Mouse (Mus musculus) lung, embryonic 16.5 days (tissue): ENCODE measurements around the gene Pfpl. TPM values are rescaled to one million over a fixed set of nuclear protein-coding genes. Genes with fewer than 3 reads are reported as not detected.

Experiments used
- ATAC-seq: fragments of 200-750 bp; cut with Nextera tagmentation; 2 replicates; pipeline ENCODE4 v1.8.0; 2017; ENCODE audit warnings: low read depth, mild to moderate bottlenecking, moderate library complexity
- H3K27ac ChIP-seq: fragments of 300-500 bp; sonication (generic); 2 replicates; pipeline ENCODE4 v1.5.1; 2014; ENCODE audit warnings: mild to moderate bottlenecking, control low read depth, low read length
- H3K27me3 ChIP-seq: fragments of 300-500 bp; sonication (generic); 2 replicates; pipeline ENCODE4 v1.6.1; 2014; ENCODE audit warnings: low read depth, low read length, mixed read lengths; ENCODE audit not compliant: control insufficient read depth, insufficient read depth
- H3K36me3 ChIP-seq: fragments of 300-500 bp; sonication (generic); 2 replicates; pipeline ENCODE4 v1.6.1; 2014; ENCODE audit warnings: low read length; ENCODE audit not compliant: control insufficient read depth, insufficient read depth
- H3K4me1 ChIP-seq: fragments of 300-500 bp; sonication (generic); replicated peaks from 2 replicates; pipeline ENCODE4 v1.6.1; 2014; ENCODE audit warnings: low read length, mixed read lengths; ENCODE audit not compliant: control insufficient read depth, insufficient read depth
- H3K4me2 ChIP-seq: fragments of 300-500 bp; sonication (generic); 2 replicates; pipeline ENCODE4 v1.6.1; 2014; ENCODE audit warnings: low read depth, low read length, control low read depth
- H3K4me3 ChIP-seq: fragments of 300-500 bp; sonication (generic); 2 replicates; pipeline ENCODE4 v1.5.1; 2014; ENCODE audit warnings: mild to moderate bottlenecking, low read length, control low read depth
- H3K9ac ChIP-seq: fragments of 300-500 bp; sonication (generic); 2 replicates; pipeline ENCODE4 v1.6.1; 2014; ENCODE audit warnings: low read length, control low read depth
- H3K9me3 ChIP-seq: fragments of 300-500 bp; sonication (generic); 2 replicates; pipeline ENCODE4 v1.6.1; 2016; ENCODE audit warnings: low read length; ENCODE audit not compliant: control insufficient read depth
- WGBS: fragments of 180-500 bp; shearing (Covaris S2); extraction: QIAGEN DNeasy Blood & Tissue Kit; methylation state at CpG from one replicate; pipeline ENCODE4 v1.1.7; 2014; 5-methylcytosine and 5-hydroxymethylcytosine counted together
- polyA plus RNA-seq: library from polyadenylated mRNA; unstranded; fragments of >200 nt; fragmentation: Nextera tagmentation; extraction: Ambion mirVana; gene quantifications from 2 replicates; pipeline ENCODE4 v1.2.1, GENCODE M21; 2015

The Pfpl gene
- polyA plus RNA-seq, 1 experiment from 2014 or later: not detected

GRCm38 (mm10) chr19:12435750-12436524 lies 8.2 kb downstream of the Pfpl start:
- Histone ChIP-seq H3K27ac (0 out of 2 replicates have a peak overlapping the region, but pooled peaks have one; percentile 5), H3K4me3 (no peak overlapping the region), H3K4me1 (no peaks in the 10 kb centered on the region), H3K9me3 (no peaks in the 10 kb centered on the region), H3K36me3 (no peaks in the 10 kb centered on the region), H3K9ac (no peak overlapping the region), H3K4me2 (no peak overlapping the region), H3K27me3 (no peaks in the 10 kb centered on the region)
- WGBS: 55% methylated on average over 4 of the region's 4 CpGs
- peak; percentile 28; the same call in 1 of the 2 replicates for ATAC-seq

- 33% methylated on average over 1 of the region's 1 CpGs for WGBS
- no peaks in the 10 kb centered on the region for H3K9me3 ChIP-seq
- H3K4me2 ChIP-seq: no peak overlapping the region
- H3K27me3 ChIP-seq: no peaks in the 10 kb centered on the region
- H3K4me3 ChIP-seq: no peak overlapping the region
- H3K27ac ChIP-seq: no peak overlapping the region
- ATAC-seq: no peak
- no peak overlapping the region for H3K9ac ChIP-seq
- H3K36me3 ChIP-seq: no peaks in the 10 kb centered on the region
- H3K4me1 ChIP-seq: no peaks in the 10 kb centered on the region
Observed at GRCm38 (mm10) chr19:12439581-12439980, 11.9 kb downstream of the Pfpl start.

- H3K4me1 ChIP-seq: no peaks in the 10 kb centered on the region
- H3K4me3 ChIP-seq: no peak overlapping the region
- no peaks in the 10 kb centered on the region for H3K27me3 ChIP-seq
- H3K27ac ChIP-seq: no peak overlapping the region
- 60% methylated on average over 5 of the region's 5 CpGs for WGBS
- H3K9me3 ChIP-seq: no peaks in the 10 kb centered on the region
- H3K36me3 ChIP-seq: no peaks in the 10 kb centered on the region
- no peak overlapping the region for H3K4me2 ChIP-seq
- ATAC-seq: no peak
- no peak overlapping the region for H3K9ac ChIP-seq
Observed at GRCm38 (mm10) chr19:12440103-12440725, 12.5 kb downstream of the Pfpl start.

DNA sequence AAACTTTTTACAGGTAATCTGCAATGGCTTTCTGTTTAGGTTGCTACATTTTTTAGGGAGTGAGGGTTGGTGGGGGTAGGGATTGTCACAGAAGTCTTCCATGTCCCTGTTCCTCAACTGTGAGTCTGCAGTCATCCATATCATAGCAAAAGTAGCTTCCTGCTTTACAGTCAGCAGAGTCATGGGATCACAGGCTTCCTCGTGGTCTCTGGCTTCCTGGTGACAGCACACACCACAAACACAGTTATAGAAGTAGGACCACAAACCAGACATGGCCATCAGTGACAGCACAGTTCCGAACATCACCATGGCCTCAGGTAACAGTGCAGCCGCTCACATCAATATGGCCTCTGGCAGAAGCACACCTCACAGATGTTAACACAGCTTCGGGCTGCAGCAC lies 14.9 kb downstream of the Pfpl start:
- H3K4me3 ChIP-seq: no peak overlapping the region
- 76% methylated on average over 4 of the region's 4 CpGs for WGBS
- no peak for ATAC-seq
- H3K27me3 ChIP-seq: no peaks in the 10 kb centered on the region
- no peaks in the 10 kb centered on the region for H3K36me3 ChIP-seq
- H3K9me3 ChIP-seq: no peaks in the 10 kb centered on the region
- no peak overlapping the region for H3K9ac ChIP-seq
- H3K27ac ChIP-seq: no peak overlapping the region
- no peak overlapping the region for H3K4me2 ChIP-seq
- H3K4me1 ChIP-seq: no peaks in the 10 kb centered on the region

DNA sequence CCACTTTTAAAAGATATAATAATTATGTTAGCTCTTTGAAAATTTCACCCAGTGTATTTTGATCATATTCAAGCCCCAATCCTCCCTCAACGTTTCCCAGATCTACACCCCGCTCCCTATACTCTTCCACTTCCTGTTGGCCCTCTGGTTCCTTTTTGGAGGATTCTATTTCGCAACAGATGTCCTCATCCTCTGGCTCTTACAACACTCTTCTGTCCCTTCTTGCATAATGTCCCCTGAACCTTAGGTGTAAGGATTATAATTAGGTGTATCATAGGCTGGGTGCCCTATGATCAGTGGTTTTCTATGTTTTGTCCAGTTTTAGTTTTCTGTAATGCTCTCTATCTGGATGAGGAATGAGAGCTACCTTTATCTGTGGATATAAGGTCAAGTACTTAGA lies 17.3 kb downstream of the Pfpl start:
- H3K27ac ChIP-seq: no peak overlapping the region
- H3K4me3 ChIP-seq: no peak overlapping the region
- no peaks in the 10 kb centered on the region for H3K36me3 ChIP-seq
- WGBS: 72% methylated on average over 3 of the region's 3 CpGs
- ATAC-seq: no peak
- no peaks in the 10 kb centered on the region for H3K9me3 ChIP-seq
- H3K27me3 ChIP-seq: no peaks in the 10 kb centered on the region
- no peak overlapping the region for H3K4me2 ChIP-seq
- no peaks in the 10 kb centered on the region for H3K4me1 ChIP-seq
- no peak overlapping the region for H3K9ac ChIP-seq

GRCm38 (mm10) chr19:12457401-12458066 lies 29.8 kb downstream of the Pfpl start:
- Histone ChIP-seq H3K36me3 (no peaks in the 10 kb centered on the region), H3K4me3 (no peak overlapping the region), H3K4me1 (no peaks in the 10 kb centered on the region), H3K27ac (no peak overlapping the region), H3K9ac (no peak overlapping the region), H3K9me3 (no peaks in the 10 kb centered on the region), H3K4me2 (no peak overlapping the region), H3K27me3 (no peaks in the 10 kb centered on the region)
- 72% methylated on average over 12 of the region's 12 CpGs for WGBS
- ATAC-seq: no peak

GRCm38 (mm10) chr19:12459516-12459915 lies 31.8 kb downstream of the Pfpl start:
- peaks cover 5% of the 10 kb centered on the region; the same call in 1 of the 2 replicates for H3K4me1 ChIP-seq
- WGBS: 66% methylated on average over 4 of the region's 4 CpGs
- no peak for ATAC-seq
- H3K27me3 ChIP-seq: no peaks in the 10 kb centered on the region
- H3K9me3 ChIP-seq: no peaks in the 10 kb centered on the region
- H3K27ac ChIP-seq: no peak overlapping the region
- H3K36me3 ChIP-seq: no peaks in the 10 kb centered on the region
- H3K4me2 ChIP-seq: no peak overlapping the region
- H3K9ac ChIP-seq: no peak overlapping the region
- H3K4me3 ChIP-seq: no peak overlapping the region

- ATAC-seq: no peak
- 78% methylated on average over 11 of the region's 11 CpGs for WGBS
- no peaks in the 10 kb centered on the region for H3K36me3 ChIP-seq
- no peak within 1 kb of the TSS for H3K9ac ChIP-seq
- no peak within 1 kb of the TSS for H3K27ac ChIP-seq
- H3K4me3 ChIP-seq: no peak within 1 kb of the TSS
- no peaks in the 10 kb centered on the region for H3K27me3 ChIP-seq
- H3K4me2 ChIP-seq: no peak within 1 kb of the TSS
- H3K9me3 ChIP-seq: no peaks in the 10 kb centered on the region
- H3K4me1 ChIP-seq: peaks cover 6% of the 10 kb centered on the region; the same call in 1 of the 2 replicates
Observed at GRCm38 (mm10) chr19:12460282-12461249, 32.9 kb downstream of the Pfpl start, which contains the start of gene Mpeg1. Gene Mpeg1 (plus strand): TSS chr19:12460779.
